Mouse (Mus musculus): ENCODE data around the gene Olfr926. TPM values are rescaled to one million over a fixed set of nuclear protein-coding genes. Genes with fewer than 3 reads are reported as not detected.
"Not testable (repeated sequence)": the region's sequence is repeated elsewhere in the genome, so short reads cannot be mapped to it uniquely, and the experiment has no call there.

The Olfr926 gene
- not detected in 2 replicates for polyA plus RNA-seq (2015; fragmentation: Nextera tagmentation; extraction: Ambion mirVana)

- H3K9me3 ChIP-seq (ENCODE audit: low read length), result 0 out of 2 replicates have a peak, but pooled peaks cover 4% of the 10 kb centered on the region
- no peak within 1 kb of the TSS for H3K9ac ChIP-seq (replicated peaks; ENCODE audit: low read depth)
- H3K36me3 ChIP-seq (ENCODE audit: insufficient read depth, low read length), result no peaks in the 10 kb centered on the region
- no peak for ATAC-seq
- no peaks in the 10 kb centered on the region for H3K27me3 ChIP-seq (replicated peaks; ENCODE audit: insufficient read depth, low read length)
- H3K27ac ChIP-seq (ENCODE audit: low read length), result no peak within 1 kb of the TSS
- no peaks in the 10 kb centered on the region for H3K4me1 ChIP-seq (ENCODE audit: insufficient read depth, low read depth, low read length)
- DNase-seq (ENCODE audit: low spot score), result no peak
- no peak within 1 kb of the TSS for H3K4me3 ChIP-seq (ENCODE audit: low read depth, low read length)
- TF ChIP-seq EP300 (IDR thresholded peaks at IDR 0.05) (no peak), CTCF (IDR thresholded peaks at IDR 0.05) (no peak)
- WGBS, result 79% methylated on average over 2 of the region's 2 CpGs
- H3K4me2 ChIP-seq (replicated peaks; ENCODE audit: low read depth, low read length), result no peak within 1 kb of the TSS
These were observed at the start of gene Olfr926 for GRCm38 (mm10) chr9:38876826-38877225. Olfr926 (plus strand) TSS chr9:38877126.

- H3K27me3 ChIP-seq (replicated peaks; ENCODE audit: insufficient read depth, low read length), result no peaks in the 10 kb centered on the region
- no peaks in the 10 kb centered on the region for H3K9me3 ChIP-seq (ENCODE audit: low read length)
- H3K9ac ChIP-seq (replicated peaks; ENCODE audit: low read depth), result no peak overlapping the region
- ATAC-seq, result no peak
- no peak overlapping the region for H3K27ac ChIP-seq (ENCODE audit: low read length)
- DNase-seq (ENCODE audit: low spot score), result no peak
- WGBS, result 84% methylated on average over 2 of the region's 2 CpGs
- H3K4me2 ChIP-seq (replicated peaks; ENCODE audit: low read depth, low read length), result no peak overlapping the region
- no peak overlapping the region for H3K4me3 ChIP-seq (ENCODE audit: low read depth, low read length)
- TF ChIP-seq EP300 (IDR thresholded peaks at IDR 0.05), result no peak
- no peak for TF ChIP-seq CTCF (IDR thresholded peaks at IDR 0.05)
- H3K4me1 ChIP-seq (ENCODE audit: insufficient read depth, low read depth, low read length), result no peaks in the 10 kb centered on the region
- H3K36me3 ChIP-seq (ENCODE audit: insufficient read depth, low read length), result no peaks in the 10 kb centered on the region
These were observed 43.9 kb upstream of the Olfr926 start for GRCm38 (mm10) chr9:38833027-38833426.

DNA sequence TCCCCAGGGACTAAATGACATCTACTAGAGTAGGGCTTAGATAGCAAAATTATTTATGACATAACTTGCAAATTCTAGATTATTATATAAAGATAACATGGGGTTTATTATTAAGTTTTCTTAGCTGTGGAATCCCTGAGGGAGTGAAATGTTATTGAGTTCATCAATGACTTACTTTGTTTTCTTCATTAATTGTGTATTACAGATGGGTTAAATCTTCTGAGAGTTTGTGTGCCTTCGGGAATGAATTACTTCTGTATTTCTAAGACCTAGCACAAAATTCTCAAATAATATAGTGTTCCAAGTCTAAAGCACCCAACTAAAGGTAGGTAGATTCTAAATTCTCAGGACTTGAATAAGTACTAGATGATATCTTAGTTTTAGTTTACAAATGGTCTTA, 32.8 kb upstream of the Olfr926 start, which contains the start of gene Olfr924:
Olfr924 (plus strand) TSS at position 301 of the 400 bp plus-strand sequence.
- ATAC-seq, result no peak
- H3K4me2 ChIP-seq (replicated peaks; ENCODE audit: low read depth, low read length), result no peak within 1 kb of the TSS
- TF ChIP-seq CTCF (IDR thresholded peaks at IDR 0.05), result no peak
- no peak for TF ChIP-seq EP300 (IDR thresholded peaks at IDR 0.05)

GRCm38 (mm10) chr9:38854760-38855159, 22.2 kb upstream of the Olfr926 start, which contains the start of gene Olfr26:
Olfr26 (plus strand) TSS chr9:38855060.
- no peak for ATAC-seq
- TF ChIP-seq EP300 (IDR thresholded peaks at IDR 0.05) (no peak), CTCF (IDR thresholded peaks at IDR 0.05) (no peak)
- H3K9ac ChIP-seq (replicated peaks; ENCODE audit: low read depth), result no peak within 1 kb of the TSS

More for the DNA sequence above, 32.8 kb upstream of the Olfr926 start, which contains the start of gene Olfr924:
- H3K4me1 ChIP-seq (ENCODE audit: insufficient read depth, low read depth, low read length), result no peaks in the 10 kb centered on the region
- H3K9ac ChIP-seq (replicated peaks; ENCODE audit: low read depth), result no peak within 1 kb of the TSS
- H3K36me3 ChIP-seq (ENCODE audit: insufficient read depth, low read length), result no peaks in the 10 kb centered on the region
- 89% methylated on average over 1 of the region's 1 CpGs for WGBS
- DNase-seq (ENCODE audit: low spot score), result no peak
- H3K9me3 ChIP-seq (ENCODE audit: low read length), result no peaks in the 10 kb centered on the region
- H3K27ac ChIP-seq (ENCODE audit: low read length), result no peak within 1 kb of the TSS
- H3K4me3 ChIP-seq (ENCODE audit: low read depth, low read length), result no peak within 1 kb of the TSS
- H3K27me3 ChIP-seq (replicated peaks; ENCODE audit: insufficient read depth, low read length), result no peaks in the 10 kb centered on the region

GRCm38 (mm10) chr9:38874880-38875279, 2.0 kb upstream of the Olfr926 start:
- H3K9me3 ChIP-seq (ENCODE audit: low read length); H3K4me1 ChIP-seq (ENCODE audit: insufficient read depth, low read depth, low read length); H3K4me2 ChIP-seq (replicated peaks; ENCODE audit: low read depth, low read length); DNase-seq (ENCODE audit: low spot score); H3K27ac ChIP-seq (ENCODE audit: low read length); H3K36me3 ChIP-seq (ENCODE audit: insufficient read depth, low read length); H3K9ac ChIP-seq (replicated peaks; ENCODE audit: low read depth); H3K4me3 ChIP-seq (ENCODE audit: low read depth, low read length); ATAC-seq; H3K27me3 ChIP-seq (replicated peaks; ENCODE audit: insufficient read depth, low read length): not testable (repeated sequence)
- 44% methylated on average over 2 of the region's 2 CpGs for WGBS

More at GRCm38 (mm10) chr9:38854760-38855159, 22.2 kb upstream of the Olfr926 start, which contains the start of gene Olfr26:
- H3K4me3 ChIP-seq (ENCODE audit: low read depth, low read length), result no peak within 1 kb of the TSS
- DNase-seq (ENCODE audit: low spot score), result no peak
- H3K4me2 ChIP-seq (replicated peaks; ENCODE audit: low read depth, low read length), result no peak within 1 kb of the TSS
- no peaks in the 10 kb centered on the region for H3K4me1 ChIP-seq (ENCODE audit: insufficient read depth, low read depth, low read length)
- H3K27ac ChIP-seq (ENCODE audit: low read length), result no peak within 1 kb of the TSS
- no peaks in the 10 kb centered on the region for H3K27me3 ChIP-seq (replicated peaks; ENCODE audit: insufficient read depth, low read length)
- H3K9me3 ChIP-seq (ENCODE audit: low read length), result no peaks in the 10 kb centered on the region
- no peaks in the 10 kb centered on the region for H3K36me3 ChIP-seq (ENCODE audit: insufficient read depth, low read length)

Other genes starting within 250 kb of the Olfr926 start
- gene Olfr916, start 217.3 kb upstream of the Olfr926 start, polyA plus RNA-seq (2015; fragmentation: Nextera tagmentation; extraction: Ambion mirVana), result not detected in 2 replicates
- gene Olfr917, start 211.3 kb upstream of the Olfr926 start, polyA plus RNA-seq (2015; fragmentation: Nextera tagmentation; extraction: Ambion mirVana), result not detected in 2 replicates
- not detected in 2 replicates for gene Olfr918, start 202.5 kb upstream of the Olfr926 start, polyA plus RNA-seq (2015; fragmentation: Nextera tagmentation; extraction: Ambion mirVana)
- gene Olfr919, start 173.5 kb upstream of the Olfr926 start, polyA plus RNA-seq (2015; fragmentation: Nextera tagmentation; extraction: Ambion mirVana), result not detected in 2 replicates
- gene Vwa5a, start 158.9 kb upstream of the Olfr926 start, polyA plus RNA-seq (2015; fragmentation: Nextera tagmentation; extraction: Ambion mirVana), result 30.3 and 34.9 TPM in 2 replicates
- gene Olfr920, start 124.8 kb upstream of the Olfr926 start, polyA plus RNA-seq (2015; fragmentation: Nextera tagmentation; extraction: Ambion mirVana), result 0.14 and 0.17 TPM in 2 replicates
- not detected in 2 replicates for gene Olfr921, start 104.1 kb upstream of the Olfr926 start, polyA plus RNA-seq (2015; fragmentation: Nextera tagmentation; extraction: Ambion mirVana)
- gene Olfr922, start 62.5 kb upstream of the Olfr926 start, polyA plus RNA-seq (2015; fragmentation: Nextera tagmentation; extraction: Ambion mirVana), result not detected in 2 replicates
- gene Olfr923, start 50.6 kb upstream of the Olfr926 start, polyA plus RNA-seq (2015; fragmentation: Nextera tagmentation; extraction: Ambion mirVana), result not detected in 2 replicates
- not detected in 2 replicates for gene Olfr924, start 32.7 kb upstream of the Olfr926 start, polyA plus RNA-seq (2015; fragmentation: Nextera tagmentation; extraction: Ambion mirVana)
- not detected in 2 replicates for gene Olfr26, start 22.1 kb upstream of the Olfr926 start, polyA plus RNA-seq (2015; fragmentation: Nextera tagmentation; extraction: Ambion mirVana)
- gene Olfr930, start 52.7 kb downstream of the Olfr926 start, polyA plus RNA-seq (2015; fragmentation: Nextera tagmentation; extraction: Ambion mirVana), result not detected in 2 replicates
- gene Olfr933, start 95.2 kb downstream of the Olfr926 start, polyA plus RNA-seq (2015; fragmentation: Nextera tagmentation; extraction: Ambion mirVana), result not detected in 2 replicates
- gene Olfr934, start 111.2 kb downstream of the Olfr926 start, polyA plus RNA-seq (2015; fragmentation: Nextera tagmentation; extraction: Ambion mirVana), result not detected in 2 replicates
- not detected in 2 replicates for gene Olfr935, start 122.6 kb downstream of the Olfr926 start, polyA plus RNA-seq (2015; fragmentation: Nextera tagmentation; extraction: Ambion mirVana)
- gene Olfr146, start 146.3 kb downstream of the Olfr926 start, polyA plus RNA-seq (2015; fragmentation: Nextera tagmentation; extraction: Ambion mirVana), result not detected in 2 replicates
- gene Olfr937, start 187.8 kb downstream of the Olfr926 start, polyA plus RNA-seq (2015; fragmentation: Nextera tagmentation; extraction: Ambion mirVana), result not detected in 2 replicates
- not detected in 2 replicates for gene Olfr938, start 201.8 kb downstream of the Olfr926 start, polyA plus RNA-seq (2015; fragmentation: Nextera tagmentation; extraction: Ambion mirVana)